Mouse (Mus musculus): ENCODE data around the gene Polr2h. TPM values are rescaled to one million over a fixed set of nuclear protein-coding genes. Genes with fewer than 3 reads are reported as not detected.

Polr2h gene
- total and polyA plus RNA-seq, 2 experiments from 2014 or later, result 43.7 to 87.4 TPM

DNA sequence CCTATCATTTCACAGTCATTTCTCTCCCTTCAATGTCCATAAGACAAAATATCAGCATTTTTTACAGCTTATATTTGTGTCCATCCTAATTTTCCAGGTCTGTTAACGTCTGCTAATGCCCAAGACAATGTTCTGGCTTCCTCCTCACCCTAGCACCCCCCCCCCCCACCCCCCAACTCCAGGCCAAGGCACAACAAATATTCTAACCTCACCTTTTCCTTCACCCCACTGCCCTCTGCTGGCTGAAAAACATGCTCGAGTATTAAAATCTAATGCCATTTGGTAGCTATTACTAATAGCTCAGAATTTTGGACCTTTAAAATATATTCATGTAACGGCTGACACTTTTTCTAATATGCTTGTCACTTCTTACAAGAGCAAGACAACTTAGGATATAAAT is 44.2 kb downstream of the Polr2h start:
- no peak overlapping the region for H3K4me2 ChIP-seq (ENCODE audit: low read depth)
- 6% methylated on average over 3 of the region's 3 CpGs for WGBS
- no peak overlapping the region for H3K27ac ChIP-seq (ENCODE audit: low read depth, low read length)
- peak; percentile 24 for DNase-seq
- H3K4me1 ChIP-seq (ENCODE audit: insufficient read depth), result no peaks in the 10 kb centered on the region
- H3K4me3 ChIP-seq (ENCODE audit: low read depth, low read length), result no peak overlapping the region
- peak; percentile 58 for TF ChIP-seq CTCF (IDR thresholded peaks at IDR 0.05; ENCODE audit: low read depth)
- H3K9ac ChIP-seq, result no peak overlapping the region
- ATAC-seq, result no peak
- H3K9me3 ChIP-seq (ENCODE audit: low read length), result no peaks in the 10 kb centered on the region
- H3K36me3 ChIP-seq (ENCODE audit: insufficient read depth), result no peaks in the 10 kb centered on the region
- H3K27me3 ChIP-seq (ENCODE audit: insufficient read depth, low read length), result no peaks in the 10 kb centered on the region

DNA sequence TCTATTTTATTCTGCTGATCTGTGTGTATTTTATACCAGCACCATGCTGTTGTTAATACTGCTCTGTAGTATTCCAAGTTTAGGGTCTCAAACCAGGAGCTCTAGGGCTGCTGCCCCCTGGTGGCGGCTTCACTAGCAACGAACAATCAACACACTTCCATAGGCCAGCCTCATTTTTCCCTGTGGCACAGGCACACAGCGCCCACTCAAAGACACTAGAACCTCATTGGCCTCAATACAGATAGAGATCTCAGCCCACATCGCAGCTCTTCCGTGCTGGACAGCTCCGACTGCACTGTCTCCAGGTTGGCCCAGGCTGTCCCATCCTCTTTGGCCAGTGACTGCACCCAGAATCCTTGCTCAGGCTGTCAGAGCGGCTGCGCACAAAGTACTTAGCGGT is 47.8 kb downstream of the Polr2h start:
- no peak overlapping the region for H3K4me3 ChIP-seq (ENCODE audit: low read depth, low read length)
- H3K36me3 ChIP-seq (ENCODE audit: insufficient read depth), result no peaks in the 10 kb centered on the region
- no peaks in the 10 kb centered on the region for H3K9me3 ChIP-seq (ENCODE audit: low read length)
- H3K27ac ChIP-seq (ENCODE audit: low read depth, low read length), result no peak overlapping the region
- DNase-seq (peak; percentile 36), ATAC-seq (no peak)
- no peaks in the 10 kb centered on the region for H3K27me3 ChIP-seq (ENCODE audit: insufficient read depth, low read length)
- H3K4me1 ChIP-seq (ENCODE audit: insufficient read depth), result no peaks in the 10 kb centered on the region
- H3K9ac ChIP-seq, result no peak overlapping the region
- H3K4me2 ChIP-seq (ENCODE audit: low read depth), result no peak overlapping the region
- 47% methylated on average over 9 of the region's 9 CpGs for WGBS
- TF ChIP-seq CTCF (IDR thresholded peaks at IDR 0.05; ENCODE audit: low read depth), result peak; percentile 64

Other genes with a start within 250 kb of the Polr2h start
- gene Eif2b5, start 218.8 kb upstream of the Polr2h start, total RNA-seq (2014; rRNA removed), result 91.3 and 102 TPM in 2 replicates
- 70.8 and 77.6 TPM in 2 replicates for gene Eif2b5, start 218.8 kb upstream of the Polr2h start, polyA plus RNA-seq (2015; fragmentation: Nextera tagmentation; extraction: Ambion mirVana)
- 21.1 and 28.6 TPM in 2 replicates for gene Dvl3, start 200.7 kb upstream of the Polr2h start, total RNA-seq (2014; rRNA removed)
- 23.9 and 25.8 TPM in 2 replicates for gene Dvl3, start 200.7 kb upstream of the Polr2h start, polyA plus RNA-seq (2015; fragmentation: Nextera tagmentation; extraction: Ambion mirVana)
- 958 and 994 TPM in 2 replicates for gene Ap2m1, start 182.2 kb upstream of the Polr2h start, total RNA-seq (2014; rRNA removed)
- 1,434 and 1,486 TPM in 2 replicates for gene Ap2m1, start 182.2 kb upstream of the Polr2h start, polyA plus RNA-seq (2015; fragmentation: Nextera tagmentation; extraction: Ambion mirVana)
- gene Abcf3, start 169.1 kb upstream of the Polr2h start, total RNA-seq (2014; rRNA removed), result 71.7 and 72.7 TPM in 2 replicates
- gene Abcf3, start 169.1 kb upstream of the Polr2h start, polyA plus RNA-seq (2015; fragmentation: Nextera tagmentation; extraction: Ambion mirVana), result 58.0 and 60.3 TPM in 2 replicates
- 20.3 and 20.9 TPM in 2 replicates for gene Vwa5b2, start 128.2 kb upstream of the Polr2h start, total RNA-seq (2014; rRNA removed)
- 5.9 and 8.7 TPM in 2 replicates for gene Vwa5b2, start 128.2 kb upstream of the Polr2h start, polyA plus RNA-seq (2015; fragmentation: Nextera tagmentation; extraction: Ambion mirVana)
- gene Eef1akmt4, start 106.1 kb upstream of the Polr2h start, total RNA-seq (2014; rRNA removed), result 3.7 and 6.5 TPM in 2 replicates
- gene Eef1akmt4, start 106.1 kb upstream of the Polr2h start, polyA plus RNA-seq (2015; fragmentation: Nextera tagmentation; extraction: Ambion mirVana), result 6.0 and 6.2 TPM in 2 replicates
- gene Gm49333, start 106.1 kb upstream of the Polr2h start, total RNA-seq (2014; rRNA removed), result not detected in 2 replicates
- gene Gm49333, start 106.1 kb upstream of the Polr2h start, polyA plus RNA-seq (2015; fragmentation: Nextera tagmentation; extraction: Ambion mirVana), result not detected in 2 replicates
- gene Alg3, start 105.9 kb upstream of the Polr2h start, total RNA-seq (2014; rRNA removed), result 11.1 and 19.0 TPM in 2 replicates
- gene Alg3, start 105.9 kb upstream of the Polr2h start, polyA plus RNA-seq (2015; fragmentation: Nextera tagmentation; extraction: Ambion mirVana), result 29.2 and 30.3 TPM in 2 replicates
- gene Camk2n2, start 96.4 kb upstream of the Polr2h start, total RNA-seq (2014; rRNA removed), result 44.1 and 51.0 TPM in 2 replicates
- gene Camk2n2, start 96.4 kb upstream of the Polr2h start, polyA plus RNA-seq (2015; fragmentation: Nextera tagmentation; extraction: Ambion mirVana), result 45.3 and 57.0 TPM in 2 replicates
- 17.8 and 22.4 TPM in 2 replicates for gene Ece2, start 87.8 kb upstream of the Polr2h start, total RNA-seq (2014; rRNA removed)
- 6.1 and 8.7 TPM in 2 replicates for gene Ece2, start 87.8 kb upstream of the Polr2h start, polyA plus RNA-seq (2015; fragmentation: Nextera tagmentation; extraction: Ambion mirVana)
- gene Psmd2, start 66.0 kb upstream of the Polr2h start, total RNA-seq (2014; rRNA removed), result 237 and 242 TPM in 2 replicates
- 287 and 331 TPM in 2 replicates for gene Psmd2, start 66.0 kb upstream of the Polr2h start, polyA plus RNA-seq (2015; fragmentation: Nextera tagmentation; extraction: Ambion mirVana)
- gene Eif4g1, start 49.4 kb upstream of the Polr2h start, total RNA-seq (2014; rRNA removed), result 223 and 282 TPM in 2 replicates
- gene Eif4g1, start 49.4 kb upstream of the Polr2h start, polyA plus RNA-seq (2015; fragmentation: Nextera tagmentation; extraction: Ambion mirVana), result 89.8 and 111 TPM in 2 replicates
- gene Fam131a, start 24.4 kb upstream of the Polr2h start, total RNA-seq (2014; rRNA removed), result 169 and 200 TPM in 2 replicates
- 81.6 and 89.9 TPM in 2 replicates for gene Fam131a, start 24.4 kb upstream of the Polr2h start, polyA plus RNA-seq (2015; fragmentation: Nextera tagmentation; extraction: Ambion mirVana)
- gene Clcn2, start 81 bp downstream of the Polr2h start, total RNA-seq (2014; rRNA removed), result 41.9 and 47.9 TPM in 2 replicates
- gene Clcn2, start 81 bp downstream of the Polr2h start, polyA plus RNA-seq (2015; fragmentation: Nextera tagmentation; extraction: Ambion mirVana), result 10.7 and 14.1 TPM in 2 replicates
- 15.8 and 15.9 TPM in 2 replicates for gene Chrd, start 15.5 kb downstream of the Polr2h start, total RNA-seq (2014; rRNA removed)
- 3.4 and 3.6 TPM in 2 replicates for gene Chrd, start 15.5 kb downstream of the Polr2h start, polyA plus RNA-seq (2015; fragmentation: Nextera tagmentation; extraction: Ambion mirVana)
- 0.69 and 1.0 TPM in 2 replicates for gene Thpo, start 16.8 kb downstream of the Polr2h start, total RNA-seq (2014; rRNA removed)
- 0.51 and 0.52 TPM in 2 replicates for gene Thpo, start 16.8 kb downstream of the Polr2h start, polyA plus RNA-seq (2015; fragmentation: Nextera tagmentation; extraction: Ambion mirVana)

Data from forebrain, postnatal 0 days (tissue).